Mouse (Mus musculus) neural tube, embryonic 15.5 days (tissue): Measurements from ENCODE around the gene Mia. TPM values are rescaled to one million over a fixed set of nuclear protein-coding genes. Genes with fewer than 3 reads are reported as not detected.

Experiments used
- ATAC-seq: fragments of 200-750 bp; cut with Nextera tagmentation; 2 replicates; pipeline ENCODE4 v1.8.0; 2017; ENCODE audit warnings: mild to moderate bottlenecking, moderate TSS enrichment, moderate library complexity; ENCODE audit not compliant: low FRiP score
- H3K27ac ChIP-seq: fragments of 300-500 bp; sonication (generic); replicated peaks from 2 replicates; pipeline ENCODE4 v1.5.1; 2015; ENCODE audit warnings: mild to moderate bottlenecking, inconsistent platforms
- H3K27me3 ChIP-seq: fragments of 300-500 bp; sonication (generic); replicated peaks from 2 replicates; pipeline ENCODE4 v1.6.1; 2015; ENCODE audit warnings: inconsistent platforms
- H3K36me3 ChIP-seq: fragments of 300-500 bp; sonication (generic); 2 replicates; pipeline ENCODE4 v1.6.1; 2015; ENCODE audit warnings: inconsistent platforms
- H3K4me1 ChIP-seq: fragments of 300-500 bp; sonication (generic); 2 replicates; pipeline ENCODE4 v1.6.1; 2015; ENCODE audit warnings: inconsistent platforms
- H3K4me2 ChIP-seq: fragments of 300-500 bp; sonication (generic); 2 replicates; pipeline ENCODE4 v1.6.1; 2015; ENCODE audit warnings: inconsistent platforms, mild to moderate bottlenecking, moderate library complexity
- H3K4me3 ChIP-seq: fragments of 300-500 bp; sonication (generic); replicated peaks from 2 replicates; pipeline ENCODE4 v1.5.1; 2015; ENCODE audit warnings: mild to moderate bottlenecking, inconsistent platforms
- H3K9ac ChIP-seq: fragments of 300-500 bp; sonication (generic); replicated peaks from 2 replicates; pipeline ENCODE4 v1.6.1; 2015; ENCODE audit warnings: mild to moderate bottlenecking, inconsistent platforms
- H3K9me3 ChIP-seq: fragments of 300-500 bp; sonication (generic); replicated peaks from 2 replicates; pipeline ENCODE4 v1.6.1; 2016; ENCODE audit warnings: inconsistent platforms
- WGBS: fragments of 180-500 bp; shearing (Covaris S2); methylation state at CpG from one replicate; pipeline ENCODE4 v1.1.7; 2015; ENCODE audit warnings: mixed read lengths; 5-methylcytosine and 5-hydroxymethylcytosine counted together
- microRNA counts: library from miRNA; unstranded; fragments of <30 nt; microRNA quantifications from one replicate; lab custom pipeline; 2016
- microRNA-seq: library from miRNA; unstranded; fragments of <30 nt; microRNA quantifications from one replicate; pipeline ENCODE4, GENCODE M21; 2017
- polyA plus RNA-seq: library from polyadenylated mRNA; unstranded; fragments of >200 nt; fragmentation: Nextera tagmentation; extraction: Ambion mirVana; gene quantifications from 2 replicates; pipeline ENCODE4 v1.2.1, GENCODE M21; 2015

Mia gene
- polyA plus RNA-seq, 1 experiment from 2014 or later = 28.6 TPM

- ATAC-seq = no peak
- H3K27me3 ChIP-seq = no peaks in the 10 kb centered on the region
- H3K4me1 ChIP-seq = peaks cover 15% of the 10 kb centered on the region
- peaks cover 26% of the 10 kb centered on the region for H3K36me3 ChIP-seq
- no peak overlapping the region for H3K4me2 ChIP-seq
- 85% methylated on average over 13 of the region's 13 CpGs for WGBS
- no peaks in the 10 kb centered on the region for H3K9me3 ChIP-seq
- no peak overlapping the region for H3K9ac ChIP-seq
- no peak overlapping the region for H3K4me3 ChIP-seq
- no peak overlapping the region for H3K27ac ChIP-seq
Measured at GRCm38 (mm10) chr7:27156005-27156404, 25.0 kb downstream of the Mia start.

DNA sequence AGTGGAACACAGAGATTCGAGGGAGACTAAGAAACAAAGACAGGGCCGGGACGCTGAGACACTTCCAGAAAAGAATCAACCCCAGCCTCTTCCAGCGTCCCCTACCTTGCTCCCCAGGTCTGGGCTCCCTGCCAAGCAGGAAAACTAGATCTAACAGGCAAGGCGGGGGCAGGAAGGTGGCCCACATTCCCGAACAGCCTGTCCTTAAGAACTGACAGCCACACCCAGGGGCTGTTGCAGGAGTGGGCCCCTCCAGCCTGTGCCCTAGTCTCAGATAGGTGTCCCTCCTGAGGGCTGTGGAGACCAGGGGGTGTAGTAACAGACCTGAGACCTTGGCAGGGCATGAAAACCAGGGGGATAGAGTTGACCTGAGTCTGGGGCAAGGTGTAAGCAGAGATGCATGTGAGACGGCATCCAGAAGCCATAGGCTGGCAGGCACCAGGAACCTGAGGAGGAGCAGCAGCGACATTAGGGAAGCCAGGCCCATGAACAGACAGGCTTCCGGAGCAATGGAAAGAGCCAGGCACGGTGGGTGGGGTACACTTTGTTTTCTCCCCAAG lies 27.7 kb downstream of the Mia start, which contains the start of gene Cyp2t4:
Gene Cyp2t4, plus strand, starts transcription at position 510 of the 560 bp plus-strand sequence.
- H3K4me3 ChIP-seq = no peak within 1 kb of the TSS
- no peaks in the 10 kb centered on the region for H3K4me1 ChIP-seq
- ATAC-seq = no peak
- H3K4me2 ChIP-seq = no peak within 1 kb of the TSS
- no peak within 1 kb of the TSS for H3K27ac ChIP-seq
- H3K9ac ChIP-seq = no peak within 1 kb of the TSS
- H3K27me3 ChIP-seq = no peaks in the 10 kb centered on the region
- peaks cover 11% of the 10 kb centered on the region for H3K36me3 ChIP-seq
- WGBS = 83% methylated on average over 10 of the region's 10 CpGs
- no peaks in the 10 kb centered on the region for H3K9me3 ChIP-seq

DNA sequence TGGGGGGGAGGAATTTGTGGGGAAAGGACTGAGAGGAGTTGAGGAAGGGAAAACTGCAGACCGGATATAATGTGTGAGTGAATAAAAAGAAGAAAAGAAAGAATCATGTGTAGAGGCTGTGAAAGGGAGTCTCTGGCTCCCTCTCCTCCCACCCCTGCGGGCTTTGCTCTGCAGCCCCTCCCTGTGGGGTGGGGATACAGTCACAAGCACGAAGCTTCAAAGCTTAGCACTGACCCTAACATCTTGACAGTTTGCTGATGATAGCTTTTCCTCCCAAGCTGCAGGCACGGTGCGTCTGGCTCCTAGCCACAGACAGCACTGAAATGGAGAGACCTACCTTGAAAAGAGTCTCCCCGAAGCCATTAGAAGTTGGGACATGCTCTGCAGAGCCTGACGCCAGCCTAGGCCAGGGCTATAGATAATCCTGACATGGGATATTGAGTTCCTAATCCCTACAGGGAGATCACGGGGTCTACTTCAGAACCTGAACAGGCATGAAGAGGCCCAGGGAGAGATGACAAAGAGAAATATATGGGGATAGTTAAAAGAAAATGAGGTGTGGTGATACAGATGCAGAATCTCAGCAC lies 44.5 kb downstream of the Mia start:
- no peak for ATAC-seq
- Histone ChIP-seq H3K4me1 (no peaks in the 10 kb centered on the region), H3K4me2 (no peak overlapping the region), H3K9me3 (no peaks in the 10 kb centered on the region), H3K4me3 (no peak overlapping the region), H3K27me3 (no peaks in the 10 kb centered on the region), H3K27ac (no peak overlapping the region), H3K9ac (no peak overlapping the region), H3K36me3 (no peaks in the 10 kb centered on the region)
- 68% methylated on average over 8 of the region's 8 CpGs for WGBS

GRCm38 (mm10) chr7:27133757-27134156 lies 47.2 kb downstream of the Mia start:
- ATAC-seq = no peak
- H3K36me3 ChIP-seq = no peaks in the 10 kb centered on the region
- no peak overlapping the region for H3K9ac ChIP-seq
- no peaks in the 10 kb centered on the region for H3K4me1 ChIP-seq
- no peaks in the 10 kb centered on the region for H3K27me3 ChIP-seq
- H3K4me2 ChIP-seq = no peak overlapping the region
- H3K4me3 ChIP-seq = no peak overlapping the region
- no peaks in the 10 kb centered on the region for H3K9me3 ChIP-seq
- no peak overlapping the region for H3K27ac ChIP-seq
- 83% methylated on average over 4 of the region's 4 CpGs for WGBS

GRCm38 (mm10) chr7:27133156-27133555 lies 47.8 kb downstream of the Mia start:
- H3K4me3 ChIP-seq = no peak overlapping the region
- no peaks in the 10 kb centered on the region for H3K4me1 ChIP-seq
- no peak overlapping the region for H3K27ac ChIP-seq
- H3K27me3 ChIP-seq = no peaks in the 10 kb centered on the region
- H3K9me3 ChIP-seq = no peaks in the 10 kb centered on the region
- ATAC-seq = no peak
- no peak overlapping the region for H3K4me2 ChIP-seq
- H3K9ac ChIP-seq = no peak overlapping the region
- no peaks in the 10 kb centered on the region for H3K36me3 ChIP-seq
- WGBS = 70% methylated on average over 12 of the region's 12 CpGs

GRCm38 (mm10) chr7:27132588-27132987 lies 48.4 kb downstream of the Mia start:
- Histone ChIP-seq H3K9me3 (no peaks in the 10 kb centered on the region), H3K4me2 (no peak overlapping the region), H3K36me3 (no peaks in the 10 kb centered on the region), H3K9ac (no peak overlapping the region), H3K4me1 (no peaks in the 10 kb centered on the region), H3K27me3 (no peaks in the 10 kb centered on the region), H3K27ac (no peak overlapping the region), H3K4me3 (no peak overlapping the region)
- ATAC-seq = no peak; the same call in 1 of the 2 replicates
- WGBS = 14% methylated on average over 10 of the region's 10 CpGs

GRCm38 (mm10) chr7:27131387-27131786 lies 49.6 kb downstream of the Mia start:
- Histone ChIP-seq H3K36me3 (no peaks in the 10 kb centered on the region), H3K4me3 (no peak overlapping the region), H3K27me3 (no peaks in the 10 kb centered on the region), H3K9me3 (no peaks in the 10 kb centered on the region), H3K4me1 (no peaks in the 10 kb centered on the region), H3K4me2 (no peak overlapping the region), H3K9ac (no peak overlapping the region), H3K27ac (no peak overlapping the region)
- ATAC-seq = no peak
- 69% methylated on average over 2 of the region's 2 CpGs for WGBS

DNA sequence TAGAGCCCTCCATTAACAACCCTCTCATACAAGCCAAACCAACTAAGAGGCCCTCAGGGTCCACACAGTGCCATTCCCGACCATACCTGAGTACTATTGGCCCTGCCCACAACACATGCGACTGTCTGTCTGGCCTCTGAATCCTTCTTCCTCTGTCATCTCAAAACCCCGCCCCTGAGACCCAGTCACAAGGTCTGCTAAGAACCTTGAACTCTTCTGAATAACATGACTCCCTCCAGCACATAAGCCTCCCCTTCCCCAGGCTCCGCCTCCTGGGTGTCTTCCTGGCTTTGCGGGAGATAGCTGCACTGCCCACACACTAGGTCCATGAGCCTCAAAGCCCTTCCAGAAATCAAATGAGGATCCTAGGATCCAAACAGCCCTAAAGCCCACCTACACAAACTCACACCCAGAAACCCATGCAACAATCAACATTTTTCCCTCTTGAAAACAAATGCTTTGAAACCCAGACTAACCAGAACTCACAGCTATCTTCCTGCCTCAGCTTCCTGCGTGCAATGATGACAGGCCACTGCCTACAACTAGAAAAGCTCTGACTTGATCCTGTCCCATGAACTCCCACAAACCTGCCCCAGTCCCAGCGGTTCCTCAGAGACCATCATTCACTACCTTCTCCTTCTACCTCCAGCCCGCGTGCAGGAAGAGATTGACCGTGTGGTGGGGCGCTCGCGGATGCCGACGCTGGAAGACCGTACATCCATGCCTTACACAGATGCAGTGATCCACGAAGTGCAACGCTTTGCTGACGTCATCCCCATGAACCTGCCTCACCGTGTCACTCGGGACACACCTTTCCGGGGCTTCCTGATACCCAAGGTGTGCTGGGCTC lies 50.2 kb downstream of the Mia start:
- H3K9me3 ChIP-seq = no peaks in the 10 kb centered on the region
- no peak overlapping the region for H3K4me3 ChIP-seq
- H3K27ac ChIP-seq = no peak overlapping the region
- no peak overlapping the region for H3K9ac ChIP-seq
- H3K4me1 ChIP-seq = no peaks in the 10 kb centered on the region
- no peaks in the 10 kb centered on the region for H3K36me3 ChIP-seq
- H3K27me3 ChIP-seq = no peaks in the 10 kb centered on the region
- 91% methylated on average over 22 of the region's 22 CpGs for WGBS
- no peak for ATAC-seq
- no peak overlapping the region for H3K4me2 ChIP-seq

GRCm38 (mm10) chr7:27129811-27130210 lies 51.1 kb downstream of the Mia start:
- no peaks in the 10 kb centered on the region for H3K9me3 ChIP-seq
- ATAC-seq = no peak

More at GRCm38 (mm10) chr7:27129811-27130210, 51.1 kb downstream of the Mia start:
- Histone ChIP-seq H3K4me1 (no peaks in the 10 kb centered on the region), H3K4me3 (no peak overlapping the region), H3K4me2 (no peak overlapping the region), H3K27ac (no peak overlapping the region), H3K9ac (no peak overlapping the region), H3K27me3 (no peaks in the 10 kb centered on the region), H3K36me3 (no peaks in the 10 kb centered on the region)
- WGBS = 91% methylated on average over 12 of the region's 12 CpGs

MicroRNA genes within 50 kb of the gene (microRNA counts, 519-probe panel; counts per million panel counts)
- microRNA mmu-miR-1191 (lab: Ali Mortazavi, UCI) = not detected

Small RNA genes lying within 50 kb of the gene (microRNA-seq; reads per million reads assigned to microRNA genes)
- gene Mir1191 = 1.4 reads per million
- not detected for gene Mir3101

Other genes with a start within 250 kb of the Mia start
- not detected in 2 replicates for gene Cyp2a22, start 241.8 kb downstream of the Mia start, polyA plus RNA-seq
- gene Cyp2a12, start 152.1 kb downstream of the Mia start, polyA plus RNA-seq = not detected in 2 replicates
- 0.56 TPM in 1 of 2 replicates, not detected in the other for gene Cyp2f2, start 61.2 kb downstream of the Mia start, polyA plus RNA-seq
- gene Cyp2t4, start 27.4 kb downstream of the Mia start, polyA plus RNA-seq = 0.10 and 0.36 TPM in 2 replicates
- gene Egln2, start 14.4 kb downstream of the Mia start, polyA plus RNA-seq = 92.3 and 94.7 TPM in 2 replicates
- 105 and 109 TPM in 2 replicates for gene Rab4b, start 2.3 kb downstream of the Mia start, polyA plus RNA-seq
- gene Gm21983, start 71 bp downstream of the Mia start, polyA plus RNA-seq = 0.90 TPM in 1 of 2 replicates, not detected in the other
- gene BC024978, start 14.6 kb upstream of the Mia start, polyA plus RNA-seq = 3.4 TPM in 2 replicates
- gene Snrpa, start 15.1 kb upstream of the Mia start, polyA plus RNA-seq = 176 and 193 TPM in 2 replicates
- gene Itpkc, start 47.5 kb upstream of the Mia start, polyA plus RNA-seq = 5.9 and 6.1 TPM in 2 replicates
- 20.1 and 20.9 TPM in 2 replicates for gene Coq8b, start 51.9 kb upstream of the Mia start, polyA plus RNA-seq
- 47.7 and 60.7 TPM in 2 replicates for gene Numbl, start 77.3 kb upstream of the Mia start, polyA plus RNA-seq
- gene Ltbp4, start 156.5 kb upstream of the Mia start, polyA plus RNA-seq = 10.7 and 17.8 TPM in 2 replicates
- gene Shkbp1, start 174.9 kb upstream of the Mia start, polyA plus RNA-seq = 28.9 and 33.4 TPM in 2 replicates
- not detected in 2 replicates for gene Gm20479, start 176.3 kb upstream of the Mia start, polyA plus RNA-seq